Mouse (Mus musculus) ES-E14 (cell line): ENCODE data around the gene Ccl2. TPM values are rescaled to one million over a fixed set of nuclear protein-coding genes. Genes with fewer than 3 reads are reported as not detected.

Experiments used
- DNase-seq: peaks from one replicate; pipeline ENCODE4 v3.0.0-alpha.2; 2013; ENCODE audit warnings: low read depth, low spot score
- H3K27ac ChIP-seq: 2 replicates; pipeline ENCODE4 v1.5.1; 2012; ENCODE audit warnings: low read depth, mild to moderate bottlenecking, low read length, moderate library complexity, mixed read lengths; ENCODE audit not compliant: poor library complexity, insufficient read depth, severe bottlenecking
- H3K36me3 ChIP-seq: 2 replicates; pipeline ENCODE4 v1.6.1; 2012; ENCODE audit warnings: mild to moderate bottlenecking, low read length, moderate library complexity, mixed read lengths; ENCODE audit not compliant: control insufficient read depth, poor library complexity, insufficient read depth, severe bottlenecking
- H3K4me1 ChIP-seq, 2 experiments: fragments of 150-350 bp in 1 of 2; sonication (generic) in 1 of 2; 2 replicates each; pipeline ENCODE4 v1.6.1; 2012; ENCODE audit warnings: low read length in 2 of 2, mild to moderate bottlenecking in 1 of 2, mixed read lengths in 1 of 2; ENCODE audit not compliant: control insufficient read depth in 2 of 2, insufficient read depth in 2 of 2, poor library complexity in 1 of 2
- H3K4me3 ChIP-seq, 2 experiments: fragments of 150-350 bp in 1 of 2; sonication (generic) in 1 of 2; 2 replicates each; pipeline ENCODE4 v1.5.1; 2012; ENCODE audit warnings: low read length in 2 of 2, low read depth in 1 of 2, mild to moderate bottlenecking in 1 of 2, mixed read lengths in 1 of 2; ENCODE audit not compliant: insufficient read depth in 1 of 2, poor library complexity in 1 of 2, severe bottlenecking in 1 of 2
- H3K9ac ChIP-seq: 2 replicates; pipeline ENCODE4 v1.6.1; 2012; ENCODE audit warnings: low read depth, mild to moderate bottlenecking, low read length, mixed read lengths; ENCODE audit not compliant: poor library complexity, insufficient read depth, severe bottlenecking
- H3K9me3 ChIP-seq: fragments of 150-350 bp; sonication (generic); 2 replicates; pipeline ENCODE4 v1.6.1; 2012; ENCODE audit warnings: low read depth, mild to moderate bottlenecking, low read length; ENCODE audit not compliant: control insufficient read depth, insufficient read depth
- CHD2 ChIP-seq: IDR thresholded peaks from 2 replicates; pipeline ENCODE4 v1.6.1; 2014; ENCODE audit warnings: mild to moderate bottlenecking, low read depth, low read length, inconsistent platforms
- HCFC1 ChIP-seq: IDR thresholded peaks from 2 replicates; pipeline ENCODE4 v1.6.1; 2012; ENCODE audit warnings: low read length, inconsistent platforms, borderline replicate concordance; ENCODE audit not compliant: insufficient read depth
- MAFK ChIP-seq: IDR thresholded peaks from 2 replicates; pipeline ENCODE4 v1.6.1; 2014; ENCODE audit warnings: mild to moderate bottlenecking, low read depth, low read length, inconsistent platforms; ENCODE audit not compliant: insufficient read depth
- ZC3H11A ChIP-seq: IDR thresholded peaks from 2 replicates; pipeline ENCODE4 v1.6.1; 2012; ENCODE audit warnings: low read depth, mild to moderate bottlenecking, inconsistent platforms, low read length, borderline replicate concordance
- ZNF384 ChIP-seq: IDR thresholded peaks from 2 replicates; pipeline ENCODE4 v1.6.1; 2012; ENCODE audit warnings: low read depth, low read length, inconsistent platforms
- in situ Hi-C, 2 experiments: fragments of 600-800 bp; cut with MboI; formaldehyde crosslinking; loops; one replicate each; pipeline ENCODE4 v1.15.1; 2025; ENCODE audit warnings: low sequenced_read_pairs in 2 of 2, inconsistent platforms in 1 of 2; ENCODE audit not compliant: unreplicated experiment in 2 of 2
- total RNA-seq: library from RNA; depleted of rRNA; stranded (reverse); fragments of 300-350 nt; gene quantifications from 2 replicates; pipeline ENCODE4 v1.2.3, GENCODE M21; 2012; rRNA removed

Gene Ccl2
- total RNA-seq, 1 experiment = 7.8 TPM

DNA sequence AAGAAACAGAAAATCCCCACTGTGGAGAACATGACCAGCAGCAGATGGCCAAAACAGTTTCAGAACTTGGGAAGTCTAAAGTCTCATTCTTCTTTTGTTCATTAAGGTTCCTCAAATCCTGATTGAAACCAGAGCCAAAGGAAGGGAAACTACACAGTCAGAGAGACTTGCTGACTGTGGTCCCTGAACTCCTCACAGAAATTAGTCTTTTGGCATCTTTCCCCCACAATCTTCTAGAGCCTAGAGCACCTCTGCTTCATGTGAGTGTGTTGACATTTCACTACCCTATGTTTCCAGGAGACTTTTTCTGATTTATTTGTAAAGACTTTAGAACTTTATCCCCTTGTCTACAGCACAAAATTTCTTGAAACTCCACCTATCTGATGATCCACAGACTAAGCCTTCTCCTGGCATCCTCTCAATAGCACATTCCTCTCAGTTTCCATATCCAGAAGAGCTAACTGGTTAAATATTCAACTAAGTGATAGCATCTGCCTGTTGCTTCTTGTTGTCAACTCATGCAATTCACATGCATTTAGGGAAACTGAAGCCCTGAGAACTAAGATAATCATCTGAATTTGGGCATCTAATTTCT lies 42.9 kb downstream of the Ccl2 start:
- no peak for TF ChIP-seq CHD2
- TF ChIP-seq ZNF384 = no peak
- TF ChIP-seq HCFC1 = no peak
- no peak for TF ChIP-seq ZC3H11A
- TF ChIP-seq MAFK = no peak
- Histone ChIP-seq H3K9ac (no peak overlapping the region), H3K36me3 (no peaks in the 10 kb centered on the region), H3K4me1 (no peaks in the 10 kb centered on the region), H3K27ac (no peak overlapping the region), H3K4me3 (no peak overlapping the region), H3K9me3 (no peaks in the 10 kb centered on the region)
- in situ Hi-C loops = no loop called here
- DNase-seq = no peak

GRCm38 (mm10) chr11:82080865-82081264 lies 45.5 kb downstream of the Ccl2 start:
- no peak overlapping the region for H3K4me3 ChIP-seq
- H3K9ac ChIP-seq = no peak overlapping the region
- TF ChIP-seq ZNF384 = no peak
- TF ChIP-seq ZC3H11A = no peak
- TF ChIP-seq CHD2 = no peak
- no peak for TF ChIP-seq MAFK
- no peak for TF ChIP-seq HCFC1
- in situ Hi-C loops = no loop called here
- H3K4me1 ChIP-seq = no peaks in the 10 kb centered on the region
- no peak for DNase-seq
- H3K36me3 ChIP-seq = no peaks in the 10 kb centered on the region
- no peaks in the 10 kb centered on the region for H3K9me3 ChIP-seq
- no peak overlapping the region for H3K27ac ChIP-seq

DNA sequence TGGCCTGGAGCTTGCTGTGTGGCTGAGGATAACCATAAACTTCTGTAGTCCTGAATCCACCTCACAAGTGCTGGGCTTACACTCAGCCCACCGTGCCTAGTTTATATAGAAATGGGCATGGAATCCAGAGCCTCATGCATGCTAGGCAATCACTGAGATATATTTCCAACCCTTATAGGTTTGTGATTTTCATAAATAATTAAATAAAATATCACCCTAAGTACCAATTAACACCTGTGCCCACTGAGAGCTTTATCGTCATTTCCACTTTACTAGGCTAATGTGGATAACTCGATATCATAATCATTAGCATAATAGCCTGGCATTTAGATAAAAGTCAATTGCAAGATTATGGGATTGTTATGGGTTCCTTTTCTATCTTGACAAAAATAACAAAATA lies 49.0 kb downstream of the Ccl2 start:
- TF ChIP-seq ZC3H11A (no peak), CHD2 (no peak), HCFC1 (no peak), ZNF384 (no peak)
- in situ Hi-C loops = no loop called here

More for the DNA sequence above, 49.0 kb downstream of the Ccl2 start:
- no peak for DNase-seq
- H3K4me3 ChIP-seq = no peak overlapping the region
- H3K27ac ChIP-seq = no peak overlapping the region
- H3K4me1 ChIP-seq = no peaks in the 10 kb centered on the region
- H3K9me3 ChIP-seq = no peaks in the 10 kb centered on the region
- no peak overlapping the region for H3K9ac ChIP-seq
- H3K36me3 ChIP-seq = no peaks in the 10 kb centered on the region

Other genes with a start within 250 kb of the Ccl2 start
- gene 5530401A14Rik, start 174.9 kb upstream of the Ccl2 start, total RNA-seq = not detected in 2 replicates
- 0.13 and 0.42 TPM in 2 replicates for gene Asic2, start 67.1 kb upstream of the Ccl2 start, total RNA-seq
- gene Gm17268, start 3.0 kb downstream of the Ccl2 start, total RNA-seq = not detected in 2 replicates
- 0.32 and 6.3 TPM in 2 replicates for gene Ccl7, start 10.1 kb downstream of the Ccl2 start, total RNA-seq
- not detected in 2 replicates for gene Ccl11, start 22.3 kb downstream of the Ccl2 start, total RNA-seq
- not detected in 2 replicates for gene Ccl12, start 66.3 kb downstream of the Ccl2 start, total RNA-seq
- gene Ccl8, start 79.6 kb downstream of the Ccl2 start, total RNA-seq = not detected in 2 replicates